Mouse (Mus musculus): ENCODE measurements at regions not wholly inside any gene's neighbourhood (a gene's known extent, or its start where the extent isn't known, plus 50 kb on each side); places are given as distances from the start of the nearest gene placed in this dataset.

DNA sequence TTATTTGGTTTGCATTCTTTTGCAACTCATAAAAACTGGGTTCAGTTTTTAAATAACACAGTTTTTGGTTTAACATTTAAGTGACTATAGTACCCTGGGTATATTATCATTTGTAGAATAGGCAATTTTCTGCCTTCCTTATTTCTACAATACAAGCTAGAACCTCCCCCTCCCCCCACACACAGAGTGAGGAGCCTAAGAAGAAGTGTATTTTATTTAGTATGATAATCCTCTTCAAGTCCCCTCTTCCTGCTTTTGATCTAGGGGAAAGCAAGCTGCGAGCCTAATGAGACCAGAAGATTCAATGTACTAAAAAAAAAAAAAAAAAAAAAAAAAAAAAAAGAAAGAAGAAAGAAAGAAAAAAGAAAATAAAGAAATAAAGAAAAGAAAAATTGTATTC, 184.4 kb downstream of the Brms1l start:
- ATAC-seq (no peak), DNase-seq (no peak)
- H3K27me3 ChIP-seq (ENCODE audit: insufficient read depth, low read length), result no peaks in the 10 kb centered on the region
- H3K27ac ChIP-seq (ENCODE audit: low read depth, low read length), result no peak overlapping the region
- no peaks in the 10 kb centered on the region for H3K36me3 ChIP-seq (ENCODE audit: insufficient read depth)
- no peak for TF ChIP-seq CTCF (IDR thresholded peaks at IDR 0.05; ENCODE audit: low read depth)
- WGBS, result 5% methylated on average over 1 of the region's 1 CpGs
- no peaks in the 10 kb centered on the region for H3K9me3 ChIP-seq (ENCODE audit: low read length)
- no peak overlapping the region for H3K4me2 ChIP-seq (ENCODE audit: low read depth)
- H3K9ac ChIP-seq, result no peak overlapping the region
- no peaks in the 10 kb centered on the region for H3K4me1 ChIP-seq (ENCODE audit: insufficient read depth)
- no peak overlapping the region for H3K4me3 ChIP-seq (ENCODE audit: low read depth, low read length)

DNA sequence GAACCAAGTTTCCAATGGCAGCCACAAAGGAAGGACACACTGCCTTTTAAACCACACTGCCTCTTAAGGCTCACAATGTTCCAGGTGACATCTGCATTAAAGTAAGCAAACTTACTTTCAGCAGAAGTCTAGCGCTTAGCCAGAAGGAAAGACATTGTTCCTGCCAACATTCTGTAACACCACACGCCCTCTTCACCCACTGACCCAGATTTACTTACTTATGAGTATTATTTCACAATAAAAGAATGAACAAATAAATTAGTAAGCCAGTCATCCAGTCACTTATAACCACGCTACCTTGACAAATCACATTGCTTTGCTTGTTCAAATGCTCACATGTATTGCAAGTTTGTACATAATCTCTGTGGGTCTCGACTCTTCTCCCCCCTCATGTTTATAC, 173.9 kb downstream of the Brms1l start:
- Histone ChIP-seq H3K27ac (ENCODE audit: low read depth, low read length) (no peak overlapping the region), H3K36me3 (ENCODE audit: insufficient read depth) (no peaks in the 10 kb centered on the region), H3K4me3 (ENCODE audit: low read depth, low read length) (no peak overlapping the region), H3K4me1 (ENCODE audit: insufficient read depth) (no peaks in the 10 kb centered on the region), H3K27me3 (ENCODE audit: insufficient read depth, low read length) (no peaks in the 10 kb centered on the region; the same call in 1 of the 2 replicates), H3K4me2 (ENCODE audit: low read depth) (no peak overlapping the region), H3K9ac (no peak overlapping the region), H3K9me3 (ENCODE audit: low read length) (no peaks in the 10 kb centered on the region)
- TF ChIP-seq CTCF (IDR thresholded peaks at IDR 0.05; ENCODE audit: low read depth), result no peak
- ATAC-seq (no peak), DNase-seq (no peak)
- 72% methylated on average over 4 of the region's 4 CpGs for WGBS

DNA sequence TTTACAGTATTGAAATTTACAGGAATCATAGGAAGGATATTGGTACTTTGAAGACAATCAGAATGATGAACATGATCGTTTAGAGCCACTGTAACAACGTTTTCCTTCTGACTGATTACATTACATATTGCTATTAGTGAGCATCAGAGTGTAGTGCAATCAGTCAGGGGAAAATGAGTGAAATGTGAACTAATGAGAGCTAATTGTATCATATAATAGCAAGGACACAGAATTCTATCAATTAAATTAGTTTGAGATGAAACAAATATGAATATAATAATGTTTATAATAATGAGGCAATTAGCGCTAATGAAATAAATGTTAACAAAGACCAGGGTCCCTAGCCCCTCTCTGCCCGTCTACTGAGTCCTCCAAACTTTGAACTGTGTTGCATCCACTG, 169.7 kb downstream of the Brms1l start:
- H3K27me3 ChIP-seq (ENCODE audit: insufficient read depth, low read length), result peaks cover 6% of the 10 kb centered on the region; the same call in 1 of the 2 replicates
- WGBS, result 44% methylated on average over 4 of the region's 4 CpGs
- no peak overlapping the region for H3K4me2 ChIP-seq (ENCODE audit: low read depth)
- H3K27ac ChIP-seq (ENCODE audit: low read depth, low read length), result no peak overlapping the region
- H3K9ac ChIP-seq, result no peak overlapping the region
- DNase-seq, result no peak
- H3K4me3 ChIP-seq (ENCODE audit: low read depth, low read length), result no peak overlapping the region
- no peaks in the 10 kb centered on the region for H3K9me3 ChIP-seq (ENCODE audit: low read length)
- no peak for TF ChIP-seq CTCF (IDR thresholded peaks at IDR 0.05; ENCODE audit: low read depth)
- H3K36me3 ChIP-seq (ENCODE audit: insufficient read depth), result no peaks in the 10 kb centered on the region
- no peak for ATAC-seq
- H3K4me1 ChIP-seq (ENCODE audit: insufficient read depth), result no peaks in the 10 kb centered on the region

DNA sequence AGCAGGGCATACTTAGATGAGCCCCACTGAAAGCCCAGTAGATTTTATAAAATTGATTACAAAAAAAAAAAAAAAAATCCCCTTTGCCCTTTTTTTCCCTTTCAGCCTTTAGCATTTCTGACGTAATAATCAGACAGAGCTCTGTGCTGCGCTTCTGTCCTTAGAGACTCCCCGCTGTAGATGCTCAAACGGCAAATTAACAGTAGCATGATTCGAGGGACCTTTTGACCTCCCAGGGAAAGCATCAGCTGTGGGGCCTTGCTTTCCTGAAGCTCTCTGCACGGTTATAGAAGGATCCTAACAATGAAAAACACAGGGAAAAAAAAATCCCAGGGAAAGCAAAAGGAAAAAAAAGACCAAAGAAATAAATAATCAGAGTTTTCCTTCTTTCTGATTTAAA, 169.2 kb downstream of the Brms1l start:
- ATAC-seq (no peak), DNase-seq (no peak)
- H3K4me2 ChIP-seq (ENCODE audit: low read depth), result no peak overlapping the region
- no peaks in the 10 kb centered on the region for H3K4me1 ChIP-seq (ENCODE audit: insufficient read depth)
- H3K4me3 ChIP-seq (ENCODE audit: low read depth, low read length), result no peak overlapping the region
- 10% methylated on average over 6 of the region's 6 CpGs for WGBS
- H3K9me3 ChIP-seq (ENCODE audit: low read length), result no peaks in the 10 kb centered on the region
- peaks cover 6% of the 10 kb centered on the region; the same call in 1 of the 2 replicates for H3K27me3 ChIP-seq (ENCODE audit: insufficient read depth, low read length)
- no peak for TF ChIP-seq CTCF (IDR thresholded peaks at IDR 0.05; ENCODE audit: low read depth)
- H3K27ac ChIP-seq (ENCODE audit: low read depth, low read length), result no peak overlapping the region
- H3K36me3 ChIP-seq (ENCODE audit: insufficient read depth), result no peaks in the 10 kb centered on the region
- H3K9ac ChIP-seq, result no peak overlapping the region

DNA sequence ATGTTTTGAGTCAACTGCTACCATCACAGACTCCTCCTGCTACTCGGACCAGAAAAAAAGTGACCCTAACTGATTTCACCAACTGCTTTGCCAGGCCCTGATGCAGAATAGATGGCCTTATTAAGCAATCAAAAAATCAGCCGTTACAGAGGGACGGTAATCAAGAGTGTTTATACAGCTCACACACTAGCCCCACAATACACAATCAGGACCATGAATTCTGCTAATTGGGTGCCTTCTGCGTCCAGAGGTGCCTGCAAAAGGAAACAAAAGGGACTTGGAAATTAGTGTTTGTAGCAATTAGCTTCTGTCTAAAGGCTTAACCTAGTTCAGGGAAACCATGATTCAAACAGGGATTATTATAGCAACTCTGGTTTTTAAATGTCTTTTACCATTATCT, 168.4 kb downstream of the Brms1l start:
- Histone ChIP-seq H3K4me1 (ENCODE audit: insufficient read depth) (no peaks in the 10 kb centered on the region), H3K4me2 (ENCODE audit: low read depth) (no peak overlapping the region), H3K27ac (ENCODE audit: low read depth, low read length) (no peak overlapping the region), H3K9ac (no peak overlapping the region), H3K36me3 (ENCODE audit: insufficient read depth) (no peaks in the 10 kb centered on the region), H3K9me3 (ENCODE audit: low read length) (no peaks in the 10 kb centered on the region), H3K27me3 (ENCODE audit: insufficient read depth, low read length) (peaks cover 6% of the 10 kb centered on the region; the same call in 1 of the 2 replicates), H3K4me3 (ENCODE audit: low read depth, low read length) (no peak overlapping the region)
- 8% methylated on average over 4 of the region's 4 CpGs for WGBS
- no peak for TF ChIP-seq CTCF (IDR thresholded peaks at IDR 0.05; ENCODE audit: low read depth)
- ATAC-seq (peak; percentile 56; the same call in 1 of the 2 replicates), DNase-seq (peak; percentile 15)

DNA sequence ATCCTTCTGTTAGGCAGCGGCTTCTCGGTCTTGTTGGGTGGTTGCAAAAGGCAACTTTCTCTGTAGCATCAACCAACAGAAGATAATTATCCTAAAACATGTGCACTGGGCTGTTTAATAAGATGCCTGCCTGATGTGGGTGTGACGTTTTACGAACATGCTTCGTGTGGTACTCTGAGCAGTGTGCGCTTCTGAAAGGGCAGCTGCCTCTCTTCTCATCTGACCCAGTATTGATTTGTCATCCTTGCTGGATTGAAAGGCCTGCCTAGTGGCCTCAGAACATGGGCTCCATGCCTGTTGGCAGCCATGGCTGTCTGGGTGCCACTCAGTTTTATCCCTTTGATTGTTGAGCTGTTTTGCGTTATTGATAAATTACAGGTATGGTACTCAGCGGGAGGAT, 167.4 kb downstream of the Brms1l start:
- 66% methylated on average over 8 of the region's 8 CpGs for WGBS
- H3K4me2 ChIP-seq (ENCODE audit: low read depth), result no peak overlapping the region
- TF ChIP-seq CTCF (IDR thresholded peaks at IDR 0.05; ENCODE audit: low read depth), result no peak
- ATAC-seq (no peak), DNase-seq (no peak)
- no peak overlapping the region for H3K27ac ChIP-seq (ENCODE audit: low read depth, low read length)
- peaks cover 6% of the 10 kb centered on the region; the same call in 1 of the 2 replicates for H3K27me3 ChIP-seq (ENCODE audit: insufficient read depth, low read length)
- no peak overlapping the region for H3K9ac ChIP-seq
- H3K36me3 ChIP-seq (ENCODE audit: insufficient read depth), result no peaks in the 10 kb centered on the region
- no peaks in the 10 kb centered on the region for H3K9me3 ChIP-seq (ENCODE audit: low read length)
- H3K4me1 ChIP-seq (ENCODE audit: insufficient read depth), result no peaks in the 10 kb centered on the region
- no peak overlapping the region for H3K4me3 ChIP-seq (ENCODE audit: low read depth, low read length)

DNA sequence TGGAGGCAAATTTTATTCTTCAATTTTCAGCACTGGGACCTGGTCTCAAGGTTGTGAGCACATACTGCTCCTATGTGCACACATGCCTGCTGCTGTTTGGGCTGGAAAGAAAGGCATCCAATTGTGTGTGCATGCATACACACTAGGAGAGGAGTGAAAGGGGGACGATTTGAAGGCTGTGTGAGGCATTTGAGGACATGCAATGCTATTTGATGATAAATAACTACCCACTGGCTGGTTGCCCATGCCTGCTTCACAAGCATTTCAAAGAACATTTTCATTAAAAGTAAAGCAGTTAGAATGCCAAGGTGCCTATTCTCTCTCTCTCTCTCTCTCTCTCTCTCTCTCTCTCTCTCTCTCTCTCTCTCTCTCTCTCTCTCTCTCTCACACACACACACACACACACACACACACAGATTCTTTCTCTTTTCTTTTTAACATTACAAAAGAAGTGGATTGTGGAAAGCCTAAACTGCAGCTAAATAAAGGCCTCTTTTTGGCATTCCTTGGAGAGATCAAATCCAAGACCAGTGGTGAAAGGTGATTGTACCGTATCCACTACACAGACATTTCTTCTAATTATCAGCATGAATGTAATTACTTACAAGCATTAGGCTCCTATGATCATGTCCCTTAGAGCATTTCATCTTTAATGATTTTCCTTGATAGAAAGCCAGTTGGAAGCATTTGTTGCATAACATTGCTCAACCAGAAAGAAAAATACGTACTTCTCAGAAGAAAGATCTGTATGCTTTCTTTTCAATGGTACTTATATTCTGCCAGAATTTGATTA, 160.7 kb downstream of the Brms1l start:
- Histone ChIP-seq H3K27me3 (ENCODE audit: insufficient read depth, low read length) (no peaks in the 10 kb centered on the region), H3K9ac (no peak overlapping the region), H3K27ac (ENCODE audit: low read depth, low read length) (no peak overlapping the region), H3K4me3 (ENCODE audit: low read depth, low read length) (no peak overlapping the region), H3K9me3 (ENCODE audit: low read length) (no peaks in the 10 kb centered on the region), H3K36me3 (ENCODE audit: insufficient read depth) (no peaks in the 10 kb centered on the region), H3K4me2 (ENCODE audit: low read depth) (no peak overlapping the region), H3K4me1 (ENCODE audit: insufficient read depth) (no peaks in the 10 kb centered on the region)
- DNase-seq (peak; percentile 25), ATAC-seq (no peak)
- no peak for TF ChIP-seq CTCF (IDR thresholded peaks at IDR 0.05; ENCODE audit: low read depth)
- WGBS, result 18% methylated on average over 3 of the region's 3 CpGs

Data from forebrain, postnatal 0 days (tissue).